Mouse (Mus musculus) limb, embryonic 15.5 days (tissue): ENCODE data around the gene Fat4. TPM values are rescaled to one million over a fixed set of nuclear protein-coding genes. Genes with fewer than 3 reads are reported as not detected.

Source experiments
- ATAC-seq: fragments of 200-750 bp; cut with Nextera tagmentation; 2 replicates; pipeline ENCODE4 v1.8.0; 2017; ENCODE audit warnings: low read depth, moderate TSS enrichment; ENCODE audit not compliant: insufficient number of reproducible peaks, low FRiP score, low TSS enrichment
- H3K27ac ChIP-seq: fragments of 300-500 bp; sonication (generic); 2 replicates; pipeline ENCODE4 v1.5.1; 2015; ENCODE audit warnings: moderate library complexity, mild to moderate bottlenecking, inconsistent platforms
- H3K27me3 ChIP-seq: fragments of 300-500 bp; sonication (generic); 2 replicates; pipeline ENCODE4 v1.6.1; 2015; ENCODE audit warnings: inconsistent platforms
- H3K36me3 ChIP-seq: fragments of 300-500 bp; sonication (generic); 2 replicates; pipeline ENCODE4 v1.6.1; 2015; ENCODE audit warnings: inconsistent platforms
- H3K4me1 ChIP-seq: fragments of 300-500 bp; sonication (generic); 2 replicates; pipeline ENCODE4 v1.6.1; 2015; ENCODE audit warnings: inconsistent platforms
- H3K4me2 ChIP-seq: fragments of 300-500 bp; sonication (generic); 2 replicates; pipeline ENCODE4 v1.6.1; 2015; ENCODE audit warnings: mild to moderate bottlenecking, inconsistent platforms
- H3K4me3 ChIP-seq: fragments of 300-500 bp; sonication (generic); 2 replicates; pipeline ENCODE4 v1.5.1; 2015; ENCODE audit warnings: mild to moderate bottlenecking, inconsistent platforms
- H3K9ac ChIP-seq: fragments of 300-500 bp; sonication (generic); 2 replicates; pipeline ENCODE4 v1.6.1; 2015; ENCODE audit warnings: inconsistent platforms
- H3K9me3 ChIP-seq: fragments of 300-500 bp; sonication (generic); 2 replicates; pipeline ENCODE4 v1.6.1; 2016; ENCODE audit warnings: inconsistent platforms
- WGBS: fragments of 180-500 bp; shearing (Covaris S2); methylation state at CpG from one replicate; pipeline ENCODE4 v1.1.7; 2015; 5-methylcytosine and 5-hydroxymethylcytosine counted together
- polyA plus RNA-seq: library from polyadenylated mRNA; unstranded; fragments of >200 nt; fragmentation: Nextera tagmentation; extraction: Ambion mirVana; gene quantifications from 2 replicates; pipeline ENCODE4 v1.2.1, GENCODE M21; 2015

The Fat4 gene
- polyA plus RNA-seq, 1 experiment from 2014 or later: 13.3 TPM

DNA sequence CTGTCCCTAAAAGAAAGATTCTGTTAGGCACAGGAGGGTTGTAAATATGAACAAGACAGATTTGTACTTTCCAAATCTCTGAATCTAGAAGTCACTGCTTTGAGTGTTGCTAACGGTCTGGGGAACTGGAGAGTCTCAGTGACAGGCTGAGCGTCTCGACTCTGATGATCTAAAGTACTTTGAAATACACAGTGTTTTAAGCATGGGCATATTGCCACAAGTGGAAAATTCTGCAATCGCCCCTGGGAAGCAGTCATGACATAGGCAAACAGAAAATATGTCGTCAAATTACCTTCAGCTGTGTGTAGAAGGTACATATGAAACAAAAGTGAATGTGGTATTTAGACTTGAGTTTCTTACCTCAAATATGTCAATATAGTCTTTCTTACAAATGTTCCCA, 51.4 kb downstream of the Fat4 start:
- no peak overlapping the region for H3K9ac ChIP-seq
- no peak for ATAC-seq
- H3K4me3 ChIP-seq: no peak overlapping the region
- no peak overlapping the region for H3K4me2 ChIP-seq
- no peak overlapping the region for H3K27ac ChIP-seq
- H3K36me3 ChIP-seq: peaks cover 8% of the 10 kb centered on the region
- H3K27me3 ChIP-seq: no peaks in the 10 kb centered on the region
- H3K4me1 ChIP-seq: peaks cover 32% of the 10 kb centered on the region
- no peaks in the 10 kb centered on the region for H3K9me3 ChIP-seq
- WGBS: 41% methylated on average over 5 of the region's 5 CpGs

DNA sequence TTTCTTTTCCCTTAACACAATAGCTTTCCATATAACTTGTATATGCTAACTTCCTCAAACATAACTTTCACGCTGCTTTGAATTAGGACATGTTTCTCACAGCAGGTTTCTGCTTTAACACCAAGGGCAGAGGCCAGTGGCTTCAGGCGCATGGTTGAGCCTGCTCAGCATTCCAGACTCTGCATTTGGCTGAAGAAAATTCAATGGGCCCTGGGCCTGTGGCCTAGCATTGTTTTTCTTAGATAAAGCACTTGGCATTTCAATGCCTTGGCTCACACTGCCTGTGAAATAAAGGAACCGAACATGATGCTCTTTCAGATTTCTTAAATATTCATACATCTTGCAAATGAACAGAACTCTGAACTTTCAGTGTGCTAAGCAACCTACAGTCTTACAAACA, 52.8 kb downstream of the Fat4 start:
- Histone ChIP-seq H3K36me3 (peaks cover 12% of the 10 kb centered on the region), H3K9me3 (no peaks in the 10 kb centered on the region), H3K9ac (no peak overlapping the region), H3K4me3 (no peak overlapping the region), H3K4me1 (peaks cover 26% of the 10 kb centered on the region), H3K4me2 (no peak overlapping the region), H3K27ac (no peak overlapping the region), H3K27me3 (no peaks in the 10 kb centered on the region)
- WGBS: 54% methylated on average over 3 of the region's 3 CpGs
- no peak for ATAC-seq

DNA sequence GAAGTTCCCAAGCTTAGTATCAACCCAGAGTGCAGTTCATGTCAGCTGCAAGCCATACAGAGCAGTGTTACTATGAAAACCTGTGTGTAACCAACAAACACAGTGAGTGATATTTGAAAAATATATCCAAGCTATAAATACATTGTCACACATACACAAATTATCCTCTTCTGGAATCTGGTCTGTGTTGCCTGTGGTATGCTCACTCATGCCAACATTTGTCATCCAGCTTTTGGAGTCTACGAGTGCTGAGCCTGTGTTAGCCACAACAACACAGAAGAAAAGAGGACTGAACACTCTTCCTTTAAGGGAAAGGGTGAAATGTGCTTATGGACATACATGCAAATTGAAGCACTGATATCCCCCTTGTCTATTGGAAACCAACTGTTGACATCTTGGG, 53.6 kb downstream of the Fat4 start:
- H3K9me3 ChIP-seq: no peaks in the 10 kb centered on the region
- WGBS: 67% methylated on average over 1 of the region's 1 CpGs
- H3K27ac ChIP-seq: no peak overlapping the region
- H3K27me3 ChIP-seq: no peaks in the 10 kb centered on the region
- H3K4me1 ChIP-seq: peaks cover 23% of the 10 kb centered on the region
- H3K36me3 ChIP-seq: peaks cover 12% of the 10 kb centered on the region
- no peak overlapping the region for H3K9ac ChIP-seq
- no peak overlapping the region for H3K4me3 ChIP-seq
- no peak for ATAC-seq
- H3K4me2 ChIP-seq: no peak overlapping the region

DNA sequence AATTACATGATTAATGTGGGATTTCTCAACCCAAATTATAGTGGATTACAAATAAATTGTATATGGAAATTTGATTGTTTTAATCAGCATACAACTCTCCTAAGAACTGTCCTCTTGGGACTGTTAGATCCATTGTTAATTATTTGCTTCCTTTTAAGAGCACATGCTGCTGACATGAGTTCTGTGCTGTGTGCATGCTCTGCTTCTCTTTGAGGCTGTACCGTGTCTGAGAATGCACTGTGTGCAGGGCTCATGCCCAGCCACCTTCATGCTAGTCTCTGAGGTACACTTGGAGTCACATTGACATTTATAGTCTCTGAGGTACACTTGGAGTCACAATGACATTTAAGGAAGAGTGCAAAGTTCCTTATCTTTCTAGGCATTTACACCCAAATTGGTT, 58.4 kb downstream of the Fat4 start:
- no peaks in the 10 kb centered on the region for H3K27me3 ChIP-seq
- no peaks in the 10 kb centered on the region for H3K4me1 ChIP-seq
- no peaks in the 10 kb centered on the region for H3K9me3 ChIP-seq
- 61% methylated on average over 1 of the region's 1 CpGs for WGBS
- no peak overlapping the region for H3K9ac ChIP-seq
- ATAC-seq: no peak
- no peak overlapping the region for H3K4me3 ChIP-seq
- no peak overlapping the region for H3K27ac ChIP-seq
- no peak overlapping the region for H3K4me2 ChIP-seq
- peaks cover 24% of the 10 kb centered on the region for H3K36me3 ChIP-seq

- Histone ChIP-seq H3K36me3 (peaks cover 29% of the 10 kb centered on the region), H3K27me3 (no peaks in the 10 kb centered on the region), H3K9me3 (no peaks in the 10 kb centered on the region), H3K4me2 (no peak overlapping the region), H3K27ac (no peak overlapping the region), H3K9ac (no peak overlapping the region), H3K4me1 (no peaks in the 10 kb centered on the region), H3K4me3 (no peak overlapping the region)
- ATAC-seq: no peak
- 80% methylated on average over 7 of the region's 7 CpGs for WGBS
Observed at GRCm38 (mm10) chr3:38947706-38948105, 61.0 kb downstream of the Fat4 start.

- peaks cover 37% of the 10 kb centered on the region for H3K36me3 ChIP-seq
- no peak for ATAC-seq
- no peaks in the 10 kb centered on the region for H3K27me3 ChIP-seq
- no peak overlapping the region for H3K4me3 ChIP-seq
- H3K9me3 ChIP-seq: no peaks in the 10 kb centered on the region
- no peak overlapping the region for H3K27ac ChIP-seq
- H3K9ac ChIP-seq: no peak overlapping the region
- 71% methylated on average over 3 of the region's 3 CpGs for WGBS
- no peaks in the 10 kb centered on the region for H3K4me1 ChIP-seq
- H3K4me2 ChIP-seq: no peak overlapping the region
Observed at GRCm38 (mm10) chr3:38952602-38953001, 65.9 kb downstream of the Fat4 start.

GRCm38 (mm10) chr3:38954196-38954595, 67.5 kb downstream of the Fat4 start:
- no peak for ATAC-seq
- Histone ChIP-seq H3K27ac (no peak overlapping the region), H3K36me3 (peaks cover 43% of the 10 kb centered on the region), H3K4me2 (no peak overlapping the region), H3K27me3 (no peaks in the 10 kb centered on the region), H3K4me3 (no peak overlapping the region), H3K9me3 (no peaks in the 10 kb centered on the region), H3K9ac (no peak overlapping the region), H3K4me1 (no peaks in the 10 kb centered on the region)
- WGBS: 54% methylated on average over 3 of the region's 3 CpGs

GRCm38 (mm10) chr3:38956012-38956648, 69.4 kb downstream of the Fat4 start:
- Histone ChIP-seq H3K9me3 (no peaks in the 10 kb centered on the region), H3K4me2 (no peak overlapping the region), H3K27ac (no peak overlapping the region), H3K4me3 (no peak overlapping the region), H3K9ac (no peak overlapping the region), H3K27me3 (no peaks in the 10 kb centered on the region), H3K4me1 (no peaks in the 10 kb centered on the region), H3K36me3 (peaks cover 36% of the 10 kb centered on the region)
- ATAC-seq: no peak
- 36% methylated on average over 9 of the region's 9 CpGs for WGBS

- no peaks in the 10 kb centered on the region for H3K4me1 ChIP-seq
- no peak overlapping the region for H3K9ac ChIP-seq
- H3K36me3 ChIP-seq: peaks cover 37% of the 10 kb centered on the region
- no peak overlapping the region for H3K4me3 ChIP-seq
- 94% methylated on average over 11 of the region's 11 CpGs for whole genome bisulfite sequencing
- no peak overlapping the region for H3K4me2 ChIP-seq
- no peak for ATAC-seq
- no peaks in the 10 kb centered on the region for H3K27me3 ChIP-seq
- no peak overlapping the region for H3K27ac ChIP-seq
- H3K9me3 ChIP-seq: no peaks in the 10 kb centered on the region
Observed at GRCm38 (mm10) chr3:38957186-38957585, 70.4 kb downstream of the Fat4 start.

DNA sequence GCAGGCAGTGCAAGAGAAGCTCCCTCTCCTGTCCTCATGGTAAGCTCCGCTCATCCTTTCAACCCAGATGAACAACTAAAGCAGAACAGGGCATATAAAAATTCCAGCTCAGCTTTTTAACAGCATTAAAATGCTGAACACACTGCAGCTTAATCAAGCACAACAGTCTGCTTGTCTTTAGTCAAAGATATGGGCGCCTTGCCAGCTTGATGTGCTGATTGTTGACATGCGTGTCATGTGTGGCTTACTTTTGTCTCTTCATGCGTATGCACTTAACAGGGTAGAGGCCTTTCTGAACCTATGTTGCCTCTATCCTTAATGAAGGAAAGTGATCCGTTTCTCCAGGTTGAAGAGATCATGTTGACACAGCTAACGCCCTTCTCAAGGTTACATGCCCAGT, 75.6 kb downstream of the Fat4 start:
- Histone ChIP-seq H3K4me2 (no peak overlapping the region), H3K27me3 (no peaks in the 10 kb centered on the region), H3K9ac (no peak overlapping the region), H3K4me1 (no peaks in the 10 kb centered on the region), H3K9me3 (no peaks in the 10 kb centered on the region), H3K4me3 (no peak overlapping the region), H3K27ac (no peak overlapping the region), H3K36me3 (peaks cover 41% of the 10 kb centered on the region)
- 81% methylated on average over 6 of the region's 6 CpGs for WGBS
- ATAC-seq: no peak

DNA sequence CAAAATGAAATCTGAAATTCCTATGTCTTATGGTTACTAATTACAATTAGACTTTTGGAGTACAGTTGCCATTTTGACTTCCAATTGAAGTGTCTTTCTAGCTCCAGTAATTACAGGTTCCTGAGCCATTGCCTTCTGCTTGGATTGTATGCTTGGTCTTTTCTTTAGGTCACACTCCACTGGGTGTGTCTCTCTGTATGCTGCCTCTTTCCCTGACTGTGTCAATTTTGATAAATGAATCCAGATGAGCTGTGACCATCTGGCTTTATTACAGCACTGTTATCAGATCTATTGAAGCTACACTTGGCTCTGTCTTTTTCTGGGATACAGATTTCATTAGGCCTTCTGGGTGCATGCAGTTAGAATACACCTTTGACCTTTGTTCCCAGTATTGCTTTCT, 80.7 kb downstream of the Fat4 start:
- H3K9ac ChIP-seq: no peak overlapping the region
- no peak overlapping the region for H3K4me3 ChIP-seq
- H3K4me1 ChIP-seq: no peaks in the 10 kb centered on the region
- no peak for ATAC-seq
- no peaks in the 10 kb centered on the region for H3K27me3 ChIP-seq
- no peak overlapping the region for H3K27ac ChIP-seq
- H3K36me3 ChIP-seq: peaks cover 36% of the 10 kb centered on the region; the same call in 1 of the 2 replicates
- no peaks in the 10 kb centered on the region for H3K9me3 ChIP-seq
- H3K4me2 ChIP-seq: no peak overlapping the region

DNA sequence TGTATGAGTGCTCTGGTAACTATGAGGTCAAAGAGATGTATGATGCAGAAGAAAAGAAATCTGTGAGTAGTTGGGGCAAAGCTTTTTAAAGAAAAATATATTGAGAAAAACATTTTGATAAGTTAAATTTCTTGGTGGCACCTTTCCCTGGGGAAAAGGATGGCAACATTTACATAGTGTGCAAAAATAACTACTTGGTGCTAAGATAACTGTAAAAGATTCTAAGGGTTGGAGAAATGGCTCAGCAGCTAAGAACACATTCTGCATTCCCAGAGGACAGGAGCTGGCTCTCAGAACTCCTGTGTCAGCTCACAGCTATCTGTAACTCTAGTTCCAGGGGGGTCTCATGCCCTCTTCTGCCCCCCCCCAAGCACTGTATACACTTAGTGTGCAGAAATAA, 99.6 kb downstream of the Fat4 start:
- no peak overlapping the region for H3K27ac ChIP-seq
- H3K4me2 ChIP-seq: no peak overlapping the region
- no peak for ATAC-seq
- H3K9ac ChIP-seq: no peak overlapping the region
- no peaks in the 10 kb centered on the region for H3K4me1 ChIP-seq
- no peaks in the 10 kb centered on the region for H3K9me3 ChIP-seq
- H3K27me3 ChIP-seq: no peaks in the 10 kb centered on the region
- no peak overlapping the region for H3K4me3 ChIP-seq
- peaks cover 38% of the 10 kb centered on the region for H3K36me3 ChIP-seq

DNA sequence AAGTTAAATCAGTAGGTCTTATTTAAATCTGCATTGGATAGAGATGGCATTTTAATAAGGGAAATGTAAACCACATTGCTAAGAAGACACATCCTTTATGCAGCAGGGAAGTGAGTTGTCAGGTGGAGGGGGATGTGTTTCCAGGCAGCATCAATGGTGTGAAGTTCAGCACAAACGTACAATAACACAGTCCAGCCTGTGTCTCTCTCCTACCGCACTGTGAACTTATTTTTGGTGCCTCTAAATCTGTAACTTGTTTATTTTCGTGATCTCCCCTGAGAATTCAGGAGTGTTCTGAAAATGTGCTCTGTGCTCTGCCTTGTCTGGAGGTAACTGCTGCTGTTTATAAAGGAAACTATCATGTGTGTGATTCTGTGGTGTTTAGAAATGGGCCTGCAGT, 102.4 kb downstream of the Fat4 start:
- Histone ChIP-seq H3K27me3 (no peaks in the 10 kb centered on the region), H3K27ac (no peak overlapping the region), H3K4me2 (no peak overlapping the region), H3K9me3 (no peaks in the 10 kb centered on the region), H3K4me3 (no peak overlapping the region), H3K9ac (no peak overlapping the region), H3K4me1 (no peaks in the 10 kb centered on the region), H3K36me3 (peaks cover 14% of the 10 kb centered on the region; the same call in 1 of the 2 replicates)
- no peak for ATAC-seq
- 68% methylated on average over 3 of the region's 3 CpGs for WGBS
